Mouse (Mus musculus): ENCODE results near the gene Wiz. TPM values are rescaled to one million over a fixed set of nuclear protein-coding genes. Genes with fewer than 3 reads are reported as not detected.

Wiz gene
- total RNA-seq, 2 experiments from 2014 or later, result 29.5 to 30.7 TPM

GRCm38 (mm10) chr17:32312801-32313200 lies 76.4 kb downstream of the Wiz start:
- no peak for DNase-seq
- intact Hi-C loops (cut with DNase I), result no loop called here

- intact Hi-C loops (cut with DNase I), result no loop called here
- no peak for DNase-seq
These were observed 81.3 kb downstream of the Wiz start for GRCm38 (mm10) chr17:32307963-32308362.

Small RNA genes lying within 50 kb of the gene (microRNA-seq; reads per million reads assigned to microRNA genes)
- gene Gm22201, result 0 reads per million in 2 experiments

Other genes starting within 250 kb of the Wiz start
- 10 to 100 TPM; 57.6 to 65.3 TPM for gene Notch3, start 222.6 kb downstream of the Wiz start, total RNA-seq (2021)
- under 1 TPM; 0.53 to 0.77 TPM for gene Ephx3, start 199.9 kb downstream of the Wiz start, total RNA-seq (2021)
- gene Brd4, start 104.7 kb downstream of the Wiz start, total RNA-seq (2021), result 10 to 100 TPM; 75.4 to 77.0 TPM
- 10 to 100 TPM; 62.0 to 72.8 TPM for gene Akap8, start 68.2 kb downstream of the Wiz start, total RNA-seq (2021)
- 10 to 100 TPM; 46.6 to 51.8 TPM for gene Akap8l, start 38.8 kb downstream of the Wiz start, total RNA-seq (2021)
- gene Rasal3, start 14.1 kb upstream of the Wiz start, total RNA-seq (2021), result 1 to 10 TPM in 1 of 2 experiments, under 1 TPM in 1; 0.55 to 1.3 TPM
- under 1 TPM in 1 of 2 experiments, not detected in 1; 0.29 TPM for gene Pglyrp2, start 34.7 kb upstream of the Wiz start, total RNA-seq (2021)
- under 1 TPM; 0.24 to 0.74 TPM for gene Cyp4f39, start 63.3 kb upstream of the Wiz start, total RNA-seq (2021)
- 1 to 10 TPM; 6.4 to 6.8 TPM for gene Cyp4f17, start 116.6 kb upstream of the Wiz start, total RNA-seq (2021)
- gene Cyp4f16, start 147.1 kb upstream of the Wiz start, total RNA-seq (2021), result 10 to 100 TPM in 1 of 2 experiments, 1 to 10 TPM in 1; 8.3 to 12.2 TPM
- not detected for gene Cyp4f37, start 231.9 kb upstream of the Wiz start, total RNA-seq (2021)

All from heart, postnatal 10 days (tissue).